Mouse (Mus musculus) ES-E14 (cell line): ENCODE data around the gene Mgat1.
"Not testable (repeated sequence)": the region's sequence is repeated elsewhere in the genome, so short reads cannot be mapped to it uniquely, and the experiment has no call there.

Experiments
- CHD2 ChIP-seq: IDR thresholded peaks from 2 replicates; pipeline ENCODE4 v1.6.1; 2014; ENCODE audit warnings: mild to moderate bottlenecking, low read depth, low read length, inconsistent platforms
- HCFC1 ChIP-seq: IDR thresholded peaks from 2 replicates; pipeline ENCODE4 v1.6.1; 2012; ENCODE audit warnings: low read length, inconsistent platforms, borderline replicate concordance; ENCODE audit not compliant: insufficient read depth
- ZNF384 ChIP-seq: IDR thresholded peaks from 2 replicates; pipeline ENCODE4 v1.6.1; 2012; ENCODE audit warnings: low read depth, low read length, inconsistent platforms

DNA sequence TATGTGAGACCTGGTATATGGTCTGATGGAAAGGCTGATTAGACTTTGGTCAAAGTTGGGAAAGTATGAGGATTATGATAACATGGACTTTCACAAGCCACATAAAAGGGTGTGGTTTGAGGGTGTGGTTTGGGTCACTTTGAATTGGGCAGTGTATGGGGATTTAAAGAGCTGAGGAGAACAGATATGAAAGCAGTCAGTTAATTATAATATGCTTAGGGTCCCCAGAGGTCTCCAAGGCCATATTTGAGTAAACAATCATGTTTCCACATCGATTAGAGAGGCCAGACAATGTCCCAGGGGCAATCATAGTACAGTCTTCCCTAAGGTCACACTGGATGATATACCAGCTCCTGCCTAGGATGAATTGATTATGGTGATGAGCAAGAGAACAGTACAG lies 41.0 kb downstream of the Mgat1 start, which contains the start of gene Olfr1392:
- TF ChIP-seq HCFC1, CHD2, ZNF384: not testable (repeated sequence)
